ENCODE assay signal across 8 mouse cellular contexts in genomic region chr14:54228501-54228900, GRCm38 (mm10). TPM values are rescaled to one million over a fixed set of nuclear protein-coding genes. Genes with fewer than 3 reads are reported as not detected.
DNase-seq lines count a peak whose midpoint lies in the region; ATAC-seq and TF ChIP-seq lines count a peak whose summit lies in the region.

No protein-coding gene starts in this region.

- no peaks in the 10 kb centered on the region for H3K9me3 ChIP-seq in lung, embryonic 14.5 days (ENCODE audit: low read depth, low read length)
- no peaks in the 10 kb centered on the region for H3K9me3 ChIP-seq in embryonic facial prominence, embryonic 15.5 days (replicated peaks)
- no peaks in the 10 kb centered on the region for H3K9me3 ChIP-seq in intestine, embryonic 14.5 days (ENCODE audit: control insufficient read depth, low read length)

- H3K4me3 ChIP-seq in lung, embryonic 14.5 days (ENCODE audit: low read depth, low read length), result 0 out of 2 replicates have a peak overlapping the region, but pooled peaks have one; percentile 18
- no peak overlapping the region for H3K4me3 ChIP-seq in lung, adult 2 months (replicated peaks; ENCODE audit: extremely low read depth, low read depth, low read length)
- H3K4me3 ChIP-seq in embryonic facial prominence, embryonic 15.5 days (replicated peaks), result peak overlapping the region; percentile 40
- peak overlapping the region; percentile 32; the same call in 1 of the 2 replicates for H3K4me3 ChIP-seq in intestine, embryonic 14.5 days (ENCODE audit: low read depth, low read length)
- peak overlapping the region; percentile 9 for H3K4me3 ChIP-seq in myocyte

- ATAC-seq in lung, embryonic 14.5 days (ENCODE audit: insufficient read depth), result no peak
- ATAC-seq in embryonic facial prominence, embryonic 15.5 days (ENCODE audit: insufficient number of reproducible peaks, low FRiP score, low TSS enrichment, low read depth), result no peak
- ATAC-seq in intestine, embryonic 14.5 days (replicated peaks; ENCODE audit: low FRiP score, low TSS enrichment, low read depth), result no peak

- no peak for TF ChIP-seq POLR2A in lung, adult 2 months (IDR thresholded peaks at IDR 0.05; ENCODE audit: borderline replicate concordance, extremely low read depth, low read depth, low read length)
- no peak for TF ChIP-seq POLR2A in myocyte (IDR thresholded peaks at IDR 0.05; ENCODE audit: insufficient read length, low read depth)

- no peak for DNase-seq in lung, embryonic 14.5 days
- DNase-seq in lung, adult 2 months, result no peak
- no peak for DNase-seq in intestine, embryonic 14.5 days (ENCODE audit: low spot score)
- DNase-seq in frontal cortex, postnatal 36 days (ENCODE audit: low spot score in 2 of 2), result no peak
- no peak for DNase-seq in kidney, adult 9 months
- no peak for DNase-seq in urinary bladder, adult 18-20 months (ENCODE audit: low spot score in 2 of 2)

- peak overlapping the region; percentile 57 for H3K4me2 ChIP-seq in lung, embryonic 14.5 days
- H3K4me2 ChIP-seq in embryonic facial prominence, embryonic 15.5 days (replicated peaks), result peak overlapping the region; percentile 60
- H3K4me2 ChIP-seq in intestine, embryonic 14.5 days (ENCODE audit: low read length), result peak overlapping the region; percentile 65
- H3K4me2 ChIP-seq in myocyte (ENCODE audit: low read depth), result peak overlapping the region; percentile 98

- no peaks in the 10 kb centered on the region for H3K36me3 ChIP-seq in lung, embryonic 14.5 days (ENCODE audit: insufficient read depth)
- no peaks in the 10 kb centered on the region for H3K36me3 ChIP-seq in embryonic facial prominence, embryonic 15.5 days
- no peaks in the 10 kb centered on the region for H3K36me3 ChIP-seq in intestine, embryonic 14.5 days (ENCODE audit: control insufficient read depth, insufficient read depth, low read length)
- H3K36me3 ChIP-seq in myocyte (ENCODE audit: control insufficient read depth, insufficient read depth), result no peaks in the 10 kb centered on the region

- peaks cover 26% of the 10 kb centered on the region for H3K4me1 ChIP-seq in lung, embryonic 14.5 days (ENCODE audit: insufficient read depth)
- peaks cover 13% of the 10 kb centered on the region for H3K4me1 ChIP-seq in lung, adult 2 months (ENCODE audit: control insufficient read depth, insufficient read depth, low read length)
- H3K4me1 ChIP-seq in embryonic facial prominence, embryonic 15.5 days, result peaks cover 36% of the 10 kb centered on the region
- H3K4me1 ChIP-seq in intestine, embryonic 14.5 days (replicated peaks; ENCODE audit: control insufficient read depth, insufficient read depth, low read length), result peaks cover 45% of the 10 kb centered on the region

- H3K27me3 ChIP-seq in lung, embryonic 14.5 days (ENCODE audit: insufficient read depth, low read length), result no peaks in the 10 kb centered on the region
- H3K27me3 ChIP-seq in embryonic facial prominence, embryonic 15.5 days, result no peaks in the 10 kb centered on the region
- no peaks in the 10 kb centered on the region for H3K27me3 ChIP-seq in intestine, embryonic 14.5 days (replicated peaks; ENCODE audit: control insufficient read depth, insufficient read depth, low read length)
- no peaks in the 10 kb centered on the region for H3K27me3 ChIP-seq in myocyte (ENCODE audit: control insufficient read depth, insufficient read depth, insufficient read length)

- TF ChIP-seq CTCF in lung, embryonic 14.5 days (IDR thresholded peaks at IDR 0.05; ENCODE audit: low read depth), result no peak
- TF ChIP-seq CTCF in lung, adult 2 months (IDR thresholded peaks at IDR 0.05; ENCODE audit: insufficient read depth, low read length), result no peak

- no peak overlapping the region for H3K27ac ChIP-seq in lung, embryonic 14.5 days (ENCODE audit: low read depth)
- no peak overlapping the region for H3K27ac ChIP-seq in embryonic facial prominence, embryonic 15.5 days (replicated peaks)
- H3K27ac ChIP-seq in intestine, embryonic 14.5 days (ENCODE audit: low read depth), result no peak overlapping the region

- no peak overlapping the region for H3ac ChIP-seq in myocyte (ENCODE audit: control insufficient read depth, insufficient read length)

- no peak overlapping the region for H3K9ac ChIP-seq in lung, embryonic 14.5 days
- no peak overlapping the region for H3K9ac ChIP-seq in embryonic facial prominence, embryonic 15.5 days
- H3K9ac ChIP-seq in intestine, embryonic 14.5 days (ENCODE audit: low read length), result no peak overlapping the region

- WGBS in lung, embryonic 14.5 days, result 19% methylated on average over 7 of the region's 7 CpGs
- 58% methylated on average over 7 of the region's 7 CpGs for WGBS in lung, adult 2 months
- WGBS in embryonic facial prominence, embryonic 15.5 days, result 9% methylated on average over 7 of the region's 7 CpGs
- 24% methylated on average over 7 of the region's 7 CpGs for WGBS in intestine, embryonic 14.5 days

- H3K79me2 ChIP-seq in myocyte (ENCODE audit: control insufficient read depth, insufficient read depth), result no peaks in the 10 kb centered on the region

TF ChIP-seq in myocyte, 11 proteins besides CTCF, POLR2A, EP300 and RAD21:
- no peak for TF ChIP-seq CEBPB (IDR thresholded peaks at IDR 0.05; ENCODE audit: insufficient read depth, poor library complexity, severe bottlenecking)
- TF ChIP-seq MAX (IDR thresholded peaks at IDR 0.05; ENCODE audit: low read depth), result no peak
- no peak for TF ChIP-seq TCF3 (IDR thresholded peaks at IDR 0.05; ENCODE audit: insufficient read length, low read depth)
- TF ChIP-seq SRF (IDR thresholded peaks at IDR 0.05; ENCODE audit: control insufficient read depth, insufficient read length, low read depth), result no peak
- no peak for TF ChIP-seq E2F4 (IDR thresholded peaks at IDR 0.05; ENCODE audit: insufficient read depth)
- TF ChIP-seq POLR2AphosphoS2 (IDR thresholded peaks at IDR 0.05; ENCODE audit: insufficient read length, low read depth), result no peak
- TF ChIP-seq REST (IDR thresholded peaks at IDR 0.05; ENCODE audit: insufficient read depth, insufficient read length), result no peak
- TF ChIP-seq TCF12 (IDR thresholded peaks at IDR 0.05; ENCODE audit: insufficient read depth, poor library complexity, severe bottlenecking), result no peak
- no peak for TF ChIP-seq USF1 (IDR thresholded peaks at IDR 0.05; ENCODE audit: low read depth)
- TF ChIP-seq MYOG (IDR thresholded peaks at IDR 0.05; ENCODE audit: control insufficient read depth in 1 of 3, insufficient read depth in 1 of 3, insufficient read length in 2 of 3, low read depth in 2 of 3), result no peak
- no peak for TF ChIP-seq MYOD1 (IDR thresholded peaks at IDR 0.05; ENCODE audit: control insufficient read depth in 1 of 3, insufficient read length in 2 of 3, low read depth in 2 of 3)

RNA-seq across cellular contexts. Expression of gene Dad1, which starts 25.4 kb away (rescaled TPM):
- polyA plus RNA-seq in lung, embryonic 14.5 days (2014; fragmentation: Nextera tagmentation; extraction: Ambion mirVana), result 382 and 393 TPM in 2 replicates
- 516 and 573 TPM in 2 replicates for polyA plus RNA-seq in lung, adult 2 months (2012; rRNA removed)
- polyA plus RNA-seq in embryonic facial prominence, embryonic 15.5 days (2015; fragmentation: Nextera tagmentation; extraction: Ambion mirVana), result 396 and 402 TPM in 2 replicates
- 414 and 449 TPM in 2 replicates for polyA plus RNA-seq in intestine, embryonic 14.5 days (2014; fragmentation: Nextera tagmentation; extraction: Ambion mirVana)
- 324 TPM for polyA plus RNA-seq in myocyte (2012; fragmentation: generic; extraction: Trizol)

RNA-seq across cellular contexts. Expression of gene Abhd4, which starts 25.5 kb away (rescaled TPM):
- 42.1 and 49.1 TPM in 2 replicates for polyA plus RNA-seq in lung, embryonic 14.5 days (2014; fragmentation: Nextera tagmentation; extraction: Ambion mirVana)
- 53.5 and 70.4 TPM in 2 replicates for polyA plus RNA-seq in lung, adult 2 months (2012; rRNA removed)
- polyA plus RNA-seq in embryonic facial prominence, embryonic 15.5 days (2015; fragmentation: Nextera tagmentation; extraction: Ambion mirVana), result 58.5 and 66.7 TPM in 2 replicates
- 46.9 and 53.5 TPM in 2 replicates for polyA plus RNA-seq in intestine, embryonic 14.5 days (2014; fragmentation: Nextera tagmentation; extraction: Ambion mirVana)
- 65.9 TPM for polyA plus RNA-seq in myocyte (2012; fragmentation: generic; extraction: Trizol)

RNA-seq across cellular contexts. Expression of gene Olfr49, which starts 56.2 kb away (rescaled TPM):
- not detected in 2 replicates for polyA plus RNA-seq in lung, embryonic 14.5 days (2014; fragmentation: Nextera tagmentation; extraction: Ambion mirVana)
- not detected in 2 replicates for polyA plus RNA-seq in lung, adult 2 months (2012; rRNA removed)
- 0.09 TPM in 1 of 2 replicates, not detected in the other for polyA plus RNA-seq in embryonic facial prominence, embryonic 15.5 days (2015; fragmentation: Nextera tagmentation; extraction: Ambion mirVana)
- not detected in 2 replicates for polyA plus RNA-seq in intestine, embryonic 14.5 days (2014; fragmentation: Nextera tagmentation; extraction: Ambion mirVana)
- not detected for polyA plus RNA-seq in myocyte (2012; fragmentation: generic; extraction: Trizol)
